Mouse (Mus musculus): ENCODE data around the gene Vgll3. TPM values are rescaled to one million over a fixed set of nuclear protein-coding genes. Genes with fewer than 3 reads are reported as not detected.

Vgll3 gene
- polyA plus RNA-seq, 1 experiment, result 9.9 TPM

- Histone ChIP-seq H3ac (ENCODE audit: control insufficient read depth, insufficient read length, low read depth) (no peak overlapping the region), H3K36me3 (ENCODE audit: control insufficient read depth, insufficient read depth) (no peaks in the 10 kb centered on the region), H3K4me3 (ENCODE audit: insufficient read depth, poor library complexity, severe bottlenecking) (no peak overlapping the region), H3K79me2 (ENCODE audit: control insufficient read depth, insufficient read depth) (no peaks in the 10 kb centered on the region), H3K27me3 (ENCODE audit: control insufficient read depth, insufficient read depth, insufficient read length) (no peaks in the 10 kb centered on the region), H3K79me3 (ENCODE audit: low read depth) (no peaks in the 10 kb centered on the region)
- no peak for TF ChIP-seq MYOD1 (IDR thresholded peaks at IDR 0.05; ENCODE audit: control insufficient read depth, insufficient read length, low read depth)
- TF ChIP-seq CTCF (IDR thresholded peaks at IDR 0.05; ENCODE audit: control insufficient read depth, insufficient read depth, insufficient read length), result no peak
- no peak for TF ChIP-seq CEBPB (IDR thresholded peaks at IDR 0.05; ENCODE audit: low read depth)
- no peak for TF ChIP-seq FOSL1 (IDR thresholded peaks at IDR 0.05; ENCODE audit: insufficient read depth, low read length, poor library complexity, severe bottlenecking)
- no peak for TF ChIP-seq USF1 (IDR thresholded peaks at IDR 0.05; ENCODE audit: low read depth)
- TF ChIP-seq MAX (IDR thresholded peaks at IDR 0.05), result no peak
- no peak for TF ChIP-seq MYOG (IDR thresholded peaks at IDR 0.05; ENCODE audit: control insufficient read depth, extremely low read depth, insufficient read length)
Measured at GRCm38 (mm10) chr16:65864471-65864870, 49.4 kb downstream of the Vgll3 start.

GRCm38 (mm10) chr16:65867927-65868326, 52.9 kb downstream of the Vgll3 start:
- H3ac ChIP-seq (ENCODE audit: control insufficient read depth, insufficient read length, low read depth), result no peak overlapping the region
- no peak overlapping the region for H3K4me3 ChIP-seq (ENCODE audit: insufficient read depth, poor library complexity, severe bottlenecking)
- H3K79me3 ChIP-seq (ENCODE audit: low read depth), result no peaks in the 10 kb centered on the region
- no peak for TF ChIP-seq CEBPB (IDR thresholded peaks at IDR 0.05; ENCODE audit: low read depth)
- no peak for TF ChIP-seq USF1 (IDR thresholded peaks at IDR 0.05; ENCODE audit: low read depth)
- TF ChIP-seq MAX (IDR thresholded peaks at IDR 0.05), result no peak
- no peak for TF ChIP-seq MYOD1 (IDR thresholded peaks at IDR 0.05; ENCODE audit: control insufficient read depth, insufficient read length, low read depth)
- no peak for TF ChIP-seq FOSL1 (IDR thresholded peaks at IDR 0.05; ENCODE audit: insufficient read depth, low read length, poor library complexity, severe bottlenecking)
- TF ChIP-seq CTCF (IDR thresholded peaks at IDR 0.05; ENCODE audit: control insufficient read depth, insufficient read depth, insufficient read length), result no peak
- no peak for TF ChIP-seq MYOG (IDR thresholded peaks at IDR 0.05; ENCODE audit: control insufficient read depth, extremely low read depth, insufficient read length)
- H3K79me2 ChIP-seq (ENCODE audit: control insufficient read depth, insufficient read depth), result no peaks in the 10 kb centered on the region
- H3K27me3 ChIP-seq (ENCODE audit: control insufficient read depth, insufficient read depth, insufficient read length), result no peaks in the 10 kb centered on the region
- H3K36me3 ChIP-seq (ENCODE audit: control insufficient read depth, insufficient read depth), result no peaks in the 10 kb centered on the region

DNA sequence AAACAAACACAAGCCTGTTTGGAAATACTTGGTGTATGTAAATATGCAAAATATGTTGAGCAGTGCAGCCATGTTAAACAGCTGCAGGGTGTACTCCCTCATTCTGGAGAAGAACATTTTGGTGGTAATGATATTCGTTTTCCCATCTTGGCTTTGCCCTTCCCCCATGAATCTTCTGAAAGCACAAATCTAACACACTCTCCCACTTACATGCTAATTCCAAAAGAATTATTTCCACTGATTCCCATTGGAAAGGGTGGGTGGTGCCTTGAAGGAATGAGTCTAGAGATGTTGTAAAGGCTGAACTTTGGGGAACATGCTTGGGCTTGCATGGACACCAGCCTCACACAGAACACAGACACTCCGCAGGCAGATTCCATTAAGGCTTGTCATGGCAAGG, 53.9 kb downstream of the Vgll3 start:
- TF ChIP-seq CEBPB (IDR thresholded peaks at IDR 0.05; ENCODE audit: low read depth) (no peak), USF1 (IDR thresholded peaks at IDR 0.05; ENCODE audit: low read depth) (no peak), MYOD1 (IDR thresholded peaks at IDR 0.05; ENCODE audit: control insufficient read depth, insufficient read length, low read depth) (no peak), MAX (IDR thresholded peaks at IDR 0.05) (no peak), MYOG (IDR thresholded peaks at IDR 0.05; ENCODE audit: control insufficient read depth, extremely low read depth, insufficient read length) (no peak), FOSL1 (IDR thresholded peaks at IDR 0.05; ENCODE audit: insufficient read depth, low read length, poor library complexity, severe bottlenecking) (no peak), CTCF (IDR thresholded peaks at IDR 0.05; ENCODE audit: control insufficient read depth, insufficient read depth, insufficient read length) (no peak)
- Histone ChIP-seq H3K36me3 (ENCODE audit: control insufficient read depth, insufficient read depth) (no peaks in the 10 kb centered on the region), H3K79me3 (ENCODE audit: low read depth) (no peaks in the 10 kb centered on the region), H3K79me2 (ENCODE audit: control insufficient read depth, insufficient read depth) (no peaks in the 10 kb centered on the region), H3ac (ENCODE audit: control insufficient read depth, insufficient read length, low read depth) (no peak overlapping the region), H3K4me3 (ENCODE audit: insufficient read depth, poor library complexity, severe bottlenecking) (no peak overlapping the region), H3K27me3 (ENCODE audit: control insufficient read depth, insufficient read depth, insufficient read length) (no peaks in the 10 kb centered on the region)

DNA sequence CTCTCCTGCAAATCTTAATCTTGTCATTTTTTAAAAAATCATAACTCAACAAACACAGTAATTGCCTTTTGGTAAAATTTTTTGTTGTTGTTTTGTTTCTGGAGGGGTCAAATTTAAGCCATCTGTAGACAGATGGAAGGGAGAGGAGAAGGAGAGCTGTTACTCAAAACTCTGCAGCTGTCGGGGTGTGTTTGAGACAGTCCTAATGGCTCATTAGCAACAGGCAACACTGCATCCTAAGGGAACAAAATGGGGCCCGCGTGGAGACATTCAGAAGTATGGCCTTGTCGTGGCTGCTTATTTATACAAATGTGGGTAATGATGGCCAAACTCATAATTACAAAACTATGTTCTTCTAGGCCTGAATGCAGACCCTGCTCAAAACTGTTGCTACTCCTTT, 73.9 kb downstream of the Vgll3 start:
- no peaks in the 10 kb centered on the region for H3K79me3 ChIP-seq (ENCODE audit: low read depth)
- H3K36me3 ChIP-seq (ENCODE audit: control insufficient read depth, insufficient read depth), result no peaks in the 10 kb centered on the region
- TF ChIP-seq FOSL1 (IDR thresholded peaks at IDR 0.05; ENCODE audit: insufficient read depth, low read length, poor library complexity, severe bottlenecking) (no peak), CTCF (IDR thresholded peaks at IDR 0.05; ENCODE audit: control insufficient read depth, insufficient read depth, insufficient read length) (no peak), MAX (IDR thresholded peaks at IDR 0.05) (no peak), MYOG (IDR thresholded peaks at IDR 0.05; ENCODE audit: control insufficient read depth, extremely low read depth, insufficient read length) (no peak), CEBPB (IDR thresholded peaks at IDR 0.05; ENCODE audit: low read depth) (no peak), USF1 (IDR thresholded peaks at IDR 0.05; ENCODE audit: low read depth) (no peak), MYOD1 (IDR thresholded peaks at IDR 0.05; ENCODE audit: control insufficient read depth, insufficient read length, low read depth) (no peak)
- H3K79me2 ChIP-seq (ENCODE audit: control insufficient read depth, insufficient read depth), result no peaks in the 10 kb centered on the region
- H3ac ChIP-seq (ENCODE audit: control insufficient read depth, insufficient read length, low read depth), result no peak overlapping the region
- no peak overlapping the region for H3K4me3 ChIP-seq (ENCODE audit: insufficient read depth, poor library complexity, severe bottlenecking)
- no peaks in the 10 kb centered on the region for H3K27me3 ChIP-seq (ENCODE audit: control insufficient read depth, insufficient read depth, insufficient read length)
